Mouse (Mus musculus) v-Abl transformed pro-B cells (cell line): ENCODE measurements around the gene AI661453.

Experiments used
- in situ Hi-C, 2 experiments: fragments of 400-800 bp; cut with MboI; formaldehyde crosslinking; loops; one replicate each; pipeline ENCODE4 v1.15.1; 2025; ENCODE audit not compliant: unreplicated experiment in 2 of 2

Gene AI661453

GRCm38 (mm10) chr17:47439396-47440028, 3.1 kb downstream of the AI661453 start:
- in situ Hi-C loops = no loop called here

DNA sequence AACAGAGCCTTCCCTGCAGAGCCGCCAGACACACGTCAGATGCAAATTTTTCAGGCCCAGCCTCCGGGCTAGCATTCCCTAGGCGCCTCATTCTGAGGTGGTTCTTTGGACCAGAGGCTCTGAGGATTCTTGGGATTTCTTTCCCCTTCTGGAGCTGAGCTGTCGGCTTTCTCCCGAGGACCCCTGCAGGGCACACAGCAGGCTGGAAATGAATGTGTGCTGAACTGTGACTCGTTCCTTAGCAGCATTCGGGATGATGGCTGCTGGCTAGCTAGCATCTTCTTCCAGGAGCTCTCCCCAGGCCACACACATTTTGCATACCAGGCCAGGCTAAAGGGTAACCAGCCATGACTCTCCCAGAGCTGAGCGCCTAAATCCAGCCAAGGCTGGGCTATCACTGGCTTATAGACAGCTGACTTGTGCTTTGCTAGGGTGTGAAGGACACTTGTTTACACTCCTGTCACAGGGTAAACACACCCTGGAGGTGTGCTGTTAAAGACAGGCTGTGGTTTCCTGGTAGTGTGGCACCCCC, 4.0 kb downstream of the AI661453 start:
- in situ Hi-C loops = no loop called here

- in situ Hi-C loops = no loop called here
Observed at GRCm38 (mm10) chr17:47441296-47442051, 5.1 kb downstream of the AI661453 start.

GRCm38 (mm10) chr17:47442271-47442670, 5.9 kb downstream of the AI661453 start:
- in situ Hi-C loops = no loop called here

DNA sequence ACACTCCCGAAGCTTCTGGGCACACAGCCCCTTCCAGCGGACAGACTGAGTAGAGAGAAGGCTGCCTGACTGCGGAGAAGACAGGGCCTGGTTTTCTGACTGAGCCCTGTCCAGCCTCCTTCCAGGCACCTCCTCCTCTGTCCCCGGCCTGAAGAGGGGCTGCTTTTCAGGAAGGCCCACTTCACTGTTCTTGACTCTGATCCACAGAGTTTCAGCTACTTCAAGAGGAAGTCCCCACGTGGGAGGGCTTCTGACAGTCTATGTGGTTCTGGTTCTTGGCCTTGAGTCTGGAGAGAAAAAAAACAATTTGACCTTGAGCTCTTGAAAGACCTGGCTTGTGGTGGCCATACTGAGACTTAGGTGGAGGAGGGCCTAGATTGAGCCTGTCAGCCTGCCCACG, 7.7 kb downstream of the AI661453 start:
- in situ Hi-C loops = no loop called here

DNA sequence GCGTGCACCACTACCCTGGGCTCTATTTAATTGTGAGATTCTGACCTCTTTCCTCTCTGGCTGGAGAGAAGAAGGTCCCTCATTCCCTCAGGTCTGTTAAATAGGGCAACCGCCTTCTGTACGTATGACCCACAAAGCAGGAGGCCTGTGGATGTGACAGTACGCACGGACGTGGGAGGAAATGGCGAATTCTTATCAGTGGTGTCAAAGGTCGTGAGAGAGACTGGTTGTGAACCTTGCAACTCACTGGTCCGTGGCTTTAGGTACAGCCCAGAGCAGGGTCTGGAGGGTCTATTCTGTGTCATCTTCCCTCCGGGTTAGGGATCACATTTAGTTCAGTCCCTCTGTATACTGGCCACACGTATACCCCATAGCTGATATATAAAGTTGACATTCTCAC, 9.1 kb downstream of the AI661453 start:
- in situ Hi-C loops = no loop called here

GRCm38 (mm10) chr17:47446025-47446424, 9.6 kb downstream of the AI661453 start:
- in situ Hi-C loops = no loop called here

DNA sequence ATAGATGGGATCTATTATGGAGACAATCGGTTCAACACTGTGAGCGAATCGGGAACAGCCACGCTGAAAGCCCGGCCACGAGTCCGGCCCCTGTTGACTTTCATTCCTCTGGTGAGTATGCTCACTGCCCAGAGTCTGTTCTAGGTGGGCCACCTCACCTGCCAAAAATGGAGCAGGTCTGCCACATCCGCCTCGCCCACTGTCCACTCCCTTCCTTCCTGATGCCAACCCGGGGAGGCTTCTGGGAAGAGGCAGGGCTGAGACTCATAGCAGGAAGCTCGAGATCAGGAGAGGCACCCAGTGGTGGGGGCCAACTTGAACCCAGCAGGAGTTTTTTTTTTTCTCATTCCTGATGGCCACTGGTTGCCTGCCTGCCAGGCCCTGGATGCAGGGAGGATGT, 10.1 kb downstream of the AI661453 start:
- in situ Hi-C loops = no loop called here

DNA sequence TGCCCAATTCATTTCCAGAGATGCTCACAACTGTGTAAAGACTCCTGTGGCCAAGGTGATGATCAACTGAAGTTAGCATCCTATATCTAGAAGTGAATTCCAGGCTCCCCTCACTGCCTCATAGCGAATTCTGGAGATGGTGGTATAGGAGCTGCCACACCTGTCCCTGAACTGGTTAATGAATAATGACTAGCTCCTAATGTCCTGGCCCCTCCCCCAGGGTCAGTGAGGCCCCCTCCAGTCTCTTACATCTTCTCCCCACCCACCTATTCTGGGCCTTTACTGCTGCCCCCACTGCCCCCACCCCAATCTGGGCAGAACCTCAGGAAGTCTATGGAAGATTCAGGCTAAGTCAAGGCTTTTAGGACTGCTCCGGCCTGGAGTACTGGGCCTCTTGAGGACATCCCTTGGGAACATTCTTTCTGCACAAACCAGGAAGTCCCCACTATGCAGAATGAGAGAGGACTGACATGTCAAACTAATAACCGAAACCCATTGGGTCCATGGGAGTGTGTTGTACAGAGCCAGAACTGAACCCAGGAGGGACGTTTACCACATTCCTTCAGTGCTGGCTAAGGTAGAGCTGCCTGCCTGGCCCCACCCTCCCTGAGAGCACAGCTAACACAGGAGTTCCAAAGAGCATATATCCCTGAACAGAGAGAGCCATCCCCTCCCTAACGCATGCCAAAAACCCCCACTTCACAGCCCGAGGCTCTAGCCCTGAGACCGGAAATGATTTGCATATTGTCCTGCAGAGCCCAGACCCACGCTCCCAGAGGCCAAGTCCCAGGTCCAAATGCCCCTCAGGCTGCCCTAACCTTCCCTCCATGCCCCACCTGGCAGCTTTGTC, 12.3 kb downstream of the AI661453 start:
- in situ Hi-C loops = no loop called here

GRCm38 (mm10) chr17:47449432-47449831, 13.0 kb downstream of the AI661453 start:
- in situ Hi-C loops = no loop called here

DNA sequence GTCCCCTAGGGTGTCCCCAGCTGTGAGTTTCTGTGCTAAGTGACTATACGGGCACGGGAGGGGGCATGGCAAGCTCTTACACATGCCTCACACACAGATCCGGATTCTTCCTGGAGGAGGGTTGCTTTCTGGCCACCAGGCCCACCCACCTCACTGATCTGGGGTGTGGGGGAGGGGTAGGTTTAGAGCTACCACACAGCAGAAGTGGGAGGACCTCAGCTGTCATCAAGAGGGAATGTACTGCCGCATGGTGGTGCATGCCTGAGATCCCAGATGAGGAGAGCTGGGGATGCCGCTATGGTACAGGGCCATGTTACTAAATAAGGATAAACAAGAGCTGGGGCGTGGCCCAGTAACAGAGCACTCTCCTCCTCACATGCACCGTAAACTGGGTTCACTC, 13.8 kb downstream of the AI661453 start:
- in situ Hi-C loops = no loop called here

DNA sequence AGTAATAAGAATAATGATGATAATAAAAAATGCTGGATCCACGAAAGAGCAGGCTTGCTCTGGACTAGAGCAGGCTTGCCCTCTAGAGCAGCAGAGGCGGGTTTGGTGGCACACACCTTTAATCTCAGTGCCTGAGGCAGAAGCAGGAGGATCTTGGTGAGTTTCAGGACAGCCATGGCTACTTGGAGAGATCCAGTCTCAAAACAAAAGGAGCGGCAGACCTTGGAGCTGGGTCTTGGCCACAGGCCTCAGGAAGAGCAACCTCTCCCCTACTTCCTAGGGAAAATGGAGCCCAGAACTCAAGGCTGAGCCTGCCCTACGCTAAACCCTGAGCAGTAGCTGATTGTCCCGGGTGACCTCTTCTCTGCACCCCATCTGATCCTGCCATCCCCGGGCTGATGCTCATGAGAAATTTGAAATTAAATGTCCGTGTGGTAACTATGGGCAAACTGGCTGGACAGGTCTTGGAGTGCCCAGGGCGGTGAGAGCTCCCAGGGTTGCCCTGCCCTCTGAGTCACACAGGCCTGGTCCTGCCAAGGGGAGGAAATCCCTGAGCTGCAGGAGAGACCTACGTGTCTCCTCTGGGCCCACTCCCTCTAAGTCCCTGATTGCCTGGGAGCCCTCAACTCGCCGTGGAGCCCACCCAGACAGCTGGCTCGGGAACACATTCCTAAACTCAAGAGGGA, 14.6 kb downstream of the AI661453 start:
- in situ Hi-C loops = no loop called here

- in situ Hi-C loops = no loop called here
Observed at GRCm38 (mm10) chr17:47452886-47453285, 16.5 kb downstream of the AI661453 start.

GRCm38 (mm10) chr17:47454675-47455074, 18.3 kb downstream of the AI661453 start:
- in situ Hi-C loops = no loop called here

GRCm38 (mm10) chr17:47458310-47458709, 21.9 kb downstream of the AI661453 start:
- in situ Hi-C loops = no loop called here

DNA sequence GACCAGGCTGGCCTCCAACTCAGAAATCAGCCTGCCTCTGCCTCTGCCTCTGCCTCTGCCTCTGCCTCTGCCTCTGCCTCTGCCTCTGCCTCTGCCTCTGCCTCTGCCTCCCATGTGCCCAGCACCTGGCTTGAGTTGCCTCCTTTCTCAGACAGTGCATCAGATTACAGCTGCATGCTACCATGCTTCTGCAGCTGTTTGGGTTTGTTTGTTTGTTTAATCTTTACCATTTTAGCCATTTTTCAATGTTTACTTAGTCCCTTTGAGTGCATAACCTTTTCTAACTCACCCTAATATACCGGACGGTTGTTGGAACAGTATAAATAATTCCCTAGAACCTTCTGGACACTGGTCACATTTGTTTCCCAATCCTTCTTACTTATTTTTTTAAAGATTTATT, 22.5 kb downstream of the AI661453 start:
- in situ Hi-C loops = no loop called here

GRCm38 (mm10) chr17:47459341-47459919, 23.0 kb downstream of the AI661453 start:
- in situ Hi-C loops = no loop called here

DNA sequence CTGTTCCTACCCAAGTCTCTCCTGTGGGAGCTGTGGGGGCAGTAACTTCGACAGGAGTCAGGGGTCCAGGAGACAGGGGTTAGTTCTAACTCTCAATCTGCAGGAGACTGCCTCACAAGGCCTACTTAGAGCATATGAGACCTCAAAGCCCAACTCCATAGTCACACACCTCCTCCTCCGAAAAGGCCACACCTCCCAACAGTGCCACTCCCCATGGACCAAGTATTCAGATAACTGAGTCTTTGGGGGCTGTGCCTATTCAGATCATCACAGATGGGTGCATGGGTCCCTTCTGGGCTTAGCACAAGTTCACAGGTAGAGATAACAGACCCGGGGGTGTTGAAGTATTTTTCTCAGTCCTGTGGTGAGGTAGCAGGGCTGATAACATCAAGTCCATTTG, 25.3 kb downstream of the AI661453 start:
- in situ Hi-C loops = no loop called here

- in situ Hi-C loops = no loop called here
Observed at GRCm38 (mm10) chr17:47462209-47462608, 25.8 kb downstream of the AI661453 start.

DNA sequence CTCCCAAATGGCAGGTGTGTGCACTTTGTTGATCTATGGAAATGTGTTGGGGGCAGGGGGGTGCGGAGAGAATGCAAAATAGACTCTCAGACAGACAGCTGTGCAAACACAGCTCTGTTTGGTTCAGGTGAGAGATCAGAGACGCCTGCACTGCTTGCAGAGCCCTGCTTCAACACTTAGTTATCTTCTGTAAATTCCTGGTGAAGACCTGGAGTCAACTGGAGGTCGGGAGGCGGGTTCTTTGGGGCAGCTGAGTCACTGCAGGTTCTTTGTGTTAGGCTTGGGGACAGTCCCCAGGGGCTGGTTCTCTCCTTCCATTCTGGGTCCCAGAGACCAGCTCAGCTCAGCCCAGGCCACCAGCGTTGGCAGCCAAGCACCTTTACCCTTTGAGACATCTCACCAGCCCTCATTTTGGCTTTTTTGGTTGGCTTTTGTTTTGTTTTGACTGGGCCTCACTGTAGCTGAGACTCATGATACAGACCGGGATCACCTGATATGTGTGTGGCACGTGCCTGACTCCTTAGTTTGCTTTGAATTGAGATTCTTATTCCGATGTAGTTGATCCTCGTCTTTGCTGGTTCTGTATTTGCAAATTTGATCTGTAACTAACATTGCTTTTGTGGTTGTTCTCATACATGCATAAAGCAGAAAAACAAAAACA, 26.4 kb downstream of the AI661453 start:
- in situ Hi-C loops = no loop called here
